Mouse (Mus musculus) myocyte (in vitro differentiated cells): Measurements from ENCODE around the gene Ptch2. TPM values are rescaled to one million over a fixed set of nuclear protein-coding genes. Genes with fewer than 3 reads are reported as not detected.

ENCODE experiments used
- H3K27me3 ChIP-seq: one replicate; pipeline ENCODE4 v1.6.1; 2011; ENCODE audit not compliant: control insufficient read depth, insufficient read depth, insufficient read length
- H3K36me3 ChIP-seq: one replicate; pipeline ENCODE4 v1.6.1; 2011; ENCODE audit not compliant: control insufficient read depth, insufficient read depth
- H3K4me2 ChIP-seq: one replicate; pipeline ENCODE4 v1.6.1; 2011; ENCODE audit warnings: low read depth, control low read depth
- H3K4me3 ChIP-seq: one replicate; pipeline ENCODE4 v1.5.1; 2011; ENCODE audit warnings: mild to moderate bottlenecking, control low read depth, moderate library complexity
- H3K79me2 ChIP-seq: one replicate; pipeline ENCODE4 v1.6.1; 2011; ENCODE audit not compliant: control insufficient read depth, insufficient read depth
- H3ac ChIP-seq: one replicate; pipeline ENCODE4 v1.6.1; 2011; ENCODE audit not compliant: control insufficient read depth, insufficient read length
- CEBPB ChIP-seq: IDR thresholded peaks from 2 replicates; pipeline ENCODE4 v1.6.1; 2011; ENCODE audit warnings: mild to moderate bottlenecking, moderate library complexity; ENCODE audit not compliant: poor library complexity, insufficient read depth, severe bottlenecking
- E2F4 ChIP-seq: IDR thresholded peaks from one replicate; pipeline ENCODE4 v1.6.1; 2011; ENCODE audit warnings: mild to moderate bottlenecking, control low read depth, moderate library complexity; ENCODE audit not compliant: insufficient read depth
- MAX ChIP-seq: IDR thresholded peaks from one replicate; pipeline ENCODE4 v1.6.1; 2011; ENCODE audit warnings: low read depth, mild to moderate bottlenecking, control low read depth
- MYOD1 ChIP-seq, 3 experiments: IDR thresholded peaks; one replicate each; pipeline ENCODE4 v1.6.1; 2011; ENCODE audit warnings: control low read depth in 2 of 3, low read depth in 2 of 3, mild to moderate bottlenecking in 2 of 3, moderate library complexity in 1 of 3; ENCODE audit not compliant: insufficient read length in 2 of 3, control insufficient read depth in 1 of 3
- MYOG ChIP-seq, 3 experiments: IDR thresholded peaks; one replicate each; pipeline ENCODE4 v1.6.1; 2011; ENCODE audit warnings: control low read depth in 2 of 3, low read depth in 2 of 3, mild to moderate bottlenecking in 2 of 3; ENCODE audit not compliant: insufficient read length in 2 of 3, control insufficient read depth in 1 of 3, insufficient read depth in 1 of 3
- POLR2A ChIP-seq: IDR thresholded peaks from one replicate; pipeline ENCODE4 v1.6.1; 2011; ENCODE audit warnings: low read depth, mild to moderate bottlenecking, control low read depth, moderate library complexity; ENCODE audit not compliant: insufficient read length
- POLR2AphosphoS2 ChIP-seq: IDR thresholded peaks from one replicate; pipeline ENCODE4 v1.6.1; 2011; ENCODE audit warnings: low read depth, control low read depth; ENCODE audit not compliant: insufficient read length
- REST ChIP-seq: IDR thresholded peaks from one replicate; pipeline ENCODE4 v1.6.1; 2011; ENCODE audit warnings: mild to moderate bottlenecking, control low read depth, moderate library complexity; ENCODE audit not compliant: insufficient read depth, insufficient read length
- SRF ChIP-seq: IDR thresholded peaks from one replicate; pipeline ENCODE4 v1.6.1; 2011; ENCODE audit warnings: low read depth; ENCODE audit not compliant: control insufficient read depth, insufficient read length
- TCF12 ChIP-seq: IDR thresholded peaks from one replicate; pipeline ENCODE4 v1.6.1; 2011; ENCODE audit warnings: mild to moderate bottlenecking, control low read depth; ENCODE audit not compliant: poor library complexity, insufficient read depth, severe bottlenecking
- TCF3 ChIP-seq: IDR thresholded peaks from one replicate; pipeline ENCODE4 v1.6.1; 2011; ENCODE audit warnings: low read depth, control low read depth; ENCODE audit not compliant: insufficient read length
- USF1 ChIP-seq: IDR thresholded peaks from one replicate; pipeline ENCODE4 v1.6.1; 2011; ENCODE audit warnings: low read depth, mild to moderate bottlenecking, control low read depth, moderate library complexity
- polyA plus RNA-seq: library from polyadenylated mRNA; unstranded; fragments of >200 nt; fragmentation: generic; extraction: Trizol; gene quantifications from one replicate; pipeline ENCODE4 v1.2.1, GENCODE M21; 2012; ENCODE audit warnings: missing spikeins

Ptch2 gene
- polyA plus RNA-seq, 1 experiment: 0.02 TPM

- no peaks in the 10 kb centered on the region for H3K27me3 ChIP-seq
- H3K4me3 ChIP-seq: no peak overlapping the region
- no peak for TF ChIP-seq TCF3
- no peak for TF ChIP-seq MAX
- no peak for TF ChIP-seq REST
- TF ChIP-seq MYOD1 (IDR thresholded peaks at IDR 0.05; ENCODE audit: control insufficient read depth in 1 of 3, insufficient read length in 2 of 3, low read depth in 2 of 3): no peak
- no peak for TF ChIP-seq SRF
- no peak for TF ChIP-seq POLR2AphosphoS2
- TF ChIP-seq MYOG (IDR thresholded peaks at IDR 0.05; ENCODE audit: control insufficient read depth in 1 of 3, insufficient read depth in 1 of 3, insufficient read length in 2 of 3, low read depth in 2 of 3): no peak
- TF ChIP-seq CEBPB: no peak
- no peak for TF ChIP-seq POLR2A
- TF ChIP-seq TCF12: no peak
- no peak for TF ChIP-seq USF1
- no peak for TF ChIP-seq E2F4
- no peaks in the 10 kb centered on the region for H3K79me2 ChIP-seq
- no peak overlapping the region for H3ac ChIP-seq
- H3K4me2 ChIP-seq: no peak overlapping the region
- no peaks in the 10 kb centered on the region for H3K36me3 ChIP-seq
Measured at GRCm38 (mm10) chr4:117110985-117111384, 15.1 kb downstream of the Ptch2 start.

GRCm38 (mm10) chr4:117113237-117113636 lies 17.4 kb downstream of the Ptch2 start:
- no peak overlapping the region for H3ac ChIP-seq
- no peaks in the 10 kb centered on the region for H3K36me3 ChIP-seq
- no peaks in the 10 kb centered on the region for H3K27me3 ChIP-seq
- H3K4me3 ChIP-seq: no peak overlapping the region
- TF ChIP-seq CEBPB: no peak
- no peak for TF ChIP-seq POLR2AphosphoS2
- no peak for TF ChIP-seq MAX
- no peak for TF ChIP-seq USF1
- no peak for TF ChIP-seq TCF12
- TF ChIP-seq MYOG (IDR thresholded peaks at IDR 0.05; ENCODE audit: control insufficient read depth in 1 of 3, insufficient read depth in 1 of 3, insufficient read length in 2 of 3, low read depth in 2 of 3): no peak
- TF ChIP-seq POLR2A: no peak
- TF ChIP-seq E2F4: no peak
- no peak for TF ChIP-seq SRF
- no peak for TF ChIP-seq MYOD1 (IDR thresholded peaks at IDR 0.05; ENCODE audit: control insufficient read depth in 1 of 3, insufficient read length in 2 of 3, low read depth in 2 of 3)
- TF ChIP-seq REST: no peak
- TF ChIP-seq TCF3: no peak
- no peak overlapping the region for H3K4me2 ChIP-seq
- no peaks in the 10 kb centered on the region for H3K79me2 ChIP-seq

GRCm38 (mm10) chr4:117115592-117115991 lies 19.7 kb downstream of the Ptch2 start:
- TF ChIP-seq TCF3 (no peak), REST (no peak), CEBPB (no peak), SRF (no peak), MYOD1 (IDR thresholded peaks at IDR 0.05; ENCODE audit: control insufficient read depth in 1 of 3, insufficient read length in 2 of 3, low read depth in 2 of 3) (no peak), POLR2AphosphoS2 (no peak), MAX (no peak), USF1 (no peak), E2F4 (no peak), MYOG (IDR thresholded peaks at IDR 0.05; ENCODE audit: control insufficient read depth in 1 of 3, insufficient read depth in 1 of 3, insufficient read length in 2 of 3, low read depth in 2 of 3) (no peak)
- no peaks in the 10 kb centered on the region for H3K36me3 ChIP-seq
- no peak overlapping the region for H3K4me3 ChIP-seq
- H3K4me2 ChIP-seq: no peak overlapping the region
- no peak overlapping the region for H3ac ChIP-seq
- H3K79me2 ChIP-seq: no peaks in the 10 kb centered on the region
- H3K27me3 ChIP-seq: no peaks in the 10 kb centered on the region

DNA sequence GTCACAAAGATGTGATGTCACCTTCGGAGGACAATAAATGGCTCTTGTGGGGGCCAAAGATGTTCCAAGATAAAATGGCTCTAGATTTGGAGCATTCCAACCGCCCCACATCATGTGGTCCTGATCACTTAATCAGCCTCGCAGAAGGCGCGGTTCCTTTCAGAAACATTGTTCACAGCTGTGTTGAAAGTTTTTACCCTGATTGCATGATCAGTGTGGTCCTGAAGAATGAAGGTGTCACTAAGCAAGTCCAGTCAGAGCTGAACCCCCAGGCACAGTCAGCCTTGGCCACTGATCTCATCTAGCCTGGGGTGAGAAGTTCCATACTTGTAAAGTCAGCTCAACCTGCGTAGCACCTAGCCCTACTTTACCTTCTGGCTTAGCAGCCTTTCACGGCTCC lies 22.1 kb downstream of the Ptch2 start:
- H3K36me3 ChIP-seq: no peaks in the 10 kb centered on the region
- no peaks in the 10 kb centered on the region for H3K79me2 ChIP-seq
- H3K4me3 ChIP-seq: no peak overlapping the region
- no peaks in the 10 kb centered on the region for H3K27me3 ChIP-seq
- TF ChIP-seq USF1 (no peak), TCF3 (no peak), CEBPB (peak; percentile 60), POLR2A (peak; percentile 20)
- H3ac ChIP-seq: no peak overlapping the region
- no peak overlapping the region for H3K4me2 ChIP-seq

- Histone ChIP-seq H3K79me2 (peaks cover 7% of the 10 kb centered on the region), H3ac (no peak overlapping the region), H3K4me3 (peak overlapping the region; percentile 50), H3K27me3 (no peaks in the 10 kb centered on the region), H3K4me2 (peak overlapping the region; percentile 95), H3K36me3 (no peaks in the 10 kb centered on the region)
- TF ChIP-seq TCF3 (no peak), MYOD1 (IDR thresholded peaks at IDR 0.05; ENCODE audit: control insufficient read depth in 1 of 3, insufficient read length in 2 of 3, low read depth in 2 of 3) (no peak), MYOG (IDR thresholded peaks at IDR 0.05; ENCODE audit: control insufficient read depth in 1 of 3, insufficient read depth in 1 of 3, insufficient read length in 2 of 3, low read depth in 2 of 3) (no peak), POLR2AphosphoS2 (no peak), POLR2A (no peak), REST (no peak), TCF12 (no peak), SRF (no peak), MAX (no peak), CEBPB (no peak), E2F4 (no peak)
Measured at GRCm38 (mm10) chr4:117119636-117120035, 23.8 kb downstream of the Ptch2 start.
